Mouse (Mus musculus): ENCODE measurements around the gene Khdrbs1.

GRCm38 (mm10) chr4:129702454-129702853 lies 39.6 kb downstream of the Khdrbs1 start:
- TF ChIP-seq CTCF (conservative IDR thresholded peaks at IDR 0.05; ENCODE audit: low read length) (no peak), POU5F1 (IDR thresholded peaks at IDR 0.05; ENCODE audit: borderline replicate concordance, low read length) (no peak)
